Mouse (Mus musculus): Measurements from ENCODE around the gene Arl14.

The Arl14 gene

DNA sequence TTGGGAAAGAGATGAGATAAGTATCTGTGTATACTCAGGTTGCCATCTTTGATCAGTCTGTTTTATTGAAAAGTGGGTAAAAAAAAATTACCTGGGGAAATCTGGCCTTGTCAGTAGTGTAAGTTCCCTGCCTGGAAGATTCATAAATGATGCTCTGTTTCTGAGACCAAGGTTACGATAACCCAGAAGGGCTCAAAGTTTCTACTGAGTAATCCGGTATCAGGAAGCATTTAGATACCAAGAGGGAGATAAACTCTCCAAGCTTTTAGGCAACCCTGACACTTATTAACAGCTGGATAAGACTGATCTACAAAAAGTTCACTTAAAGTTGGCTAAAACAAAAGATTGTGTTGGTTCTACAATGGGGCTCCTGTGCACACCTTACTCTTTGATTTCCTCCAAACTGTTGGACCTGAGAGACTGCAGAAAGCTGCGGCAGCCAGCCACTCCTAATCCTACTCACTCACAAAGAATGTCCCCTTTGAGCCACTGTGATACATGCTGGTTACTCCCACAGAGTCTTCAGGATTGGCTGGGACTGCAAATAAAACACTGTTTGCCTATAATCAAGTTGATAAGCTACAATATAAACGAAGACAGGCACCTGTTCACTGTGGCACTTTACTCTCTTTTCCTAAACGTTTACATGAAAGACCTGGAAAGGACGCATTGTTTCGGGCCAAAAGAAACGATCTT is at the start of gene Arl14:
Gene Arl14 (plus strand): TSS at position 614 of the 696 bp plus-strand sequence.
- no peak for DNase-seq (ENCODE audit: low read depth)

DNA sequence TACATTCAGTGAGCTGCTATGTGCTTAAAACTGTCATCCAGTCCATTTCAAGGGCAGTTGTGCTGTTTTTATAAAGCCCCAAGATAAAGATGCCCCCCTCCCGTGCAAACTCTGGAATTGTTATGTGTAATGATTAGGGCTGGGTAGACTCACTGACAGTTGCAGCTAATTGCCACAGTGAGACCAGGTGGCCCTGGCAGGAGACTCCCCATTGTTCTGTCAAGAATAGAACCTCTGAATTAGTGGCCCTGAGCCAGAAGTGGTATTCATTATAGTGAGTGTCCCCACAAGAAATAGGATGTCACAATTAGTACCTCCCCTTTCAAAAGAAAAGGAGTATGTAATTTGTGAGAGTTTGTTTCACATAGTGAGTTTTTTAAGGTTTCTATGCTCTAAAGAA is 47.0 kb upstream of the Arl14 start:
- no peak for DNase-seq (ENCODE audit: low read depth)

DNA sequence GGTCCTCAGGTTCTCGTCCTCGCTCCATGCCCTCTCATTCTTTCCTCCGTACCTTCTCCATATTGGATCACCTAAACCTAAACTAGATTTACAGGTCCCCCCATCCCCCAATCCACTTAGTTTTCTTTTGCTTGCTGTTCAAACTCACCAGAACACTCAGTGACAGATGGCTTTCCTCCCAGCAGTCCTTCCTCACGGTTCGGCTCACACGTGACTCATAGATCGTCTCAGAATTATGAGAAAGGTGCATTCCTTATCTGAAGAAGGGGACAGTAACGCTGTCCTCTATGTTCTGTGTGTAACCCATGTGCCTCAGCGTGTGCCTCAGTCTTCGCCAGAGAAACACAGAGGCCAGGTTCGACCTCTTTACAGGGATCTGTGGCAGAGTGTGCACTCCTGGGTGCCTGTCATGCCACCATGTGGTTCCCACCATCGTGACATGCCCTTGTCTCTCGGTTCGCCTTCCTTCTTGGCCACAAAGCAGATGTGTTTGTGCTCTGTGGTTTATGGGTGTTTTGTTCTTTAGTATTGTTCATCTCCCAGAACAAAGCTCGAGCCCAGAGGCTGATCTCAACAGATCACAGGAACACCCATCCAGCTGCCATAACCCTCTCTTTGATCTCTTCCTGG is 44.9 kb upstream of the Arl14 start:
- DNase-seq (ENCODE audit: low read depth), result no peak

DNA sequence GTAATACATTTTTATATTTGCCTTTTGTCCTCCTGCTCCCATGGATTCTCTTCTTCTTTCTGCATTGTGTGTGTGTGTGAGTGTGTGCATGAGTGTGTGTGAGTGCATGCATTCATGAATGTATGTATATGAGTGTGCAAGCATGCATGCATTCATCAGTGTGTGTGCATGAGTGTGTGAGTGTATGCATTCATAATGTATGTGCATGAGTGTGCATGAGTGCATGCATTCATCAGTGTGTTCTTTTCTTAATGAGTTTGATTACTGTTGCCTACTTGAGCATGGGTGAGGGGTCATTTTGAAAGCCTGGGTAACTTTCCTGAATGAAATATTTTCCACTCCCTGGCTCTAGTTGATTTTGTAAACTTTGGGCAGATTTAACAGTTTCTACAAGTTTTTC is 44.3 kb upstream of the Arl14 start:
- DNase-seq (ENCODE audit: low read depth), result no peak

DNA sequence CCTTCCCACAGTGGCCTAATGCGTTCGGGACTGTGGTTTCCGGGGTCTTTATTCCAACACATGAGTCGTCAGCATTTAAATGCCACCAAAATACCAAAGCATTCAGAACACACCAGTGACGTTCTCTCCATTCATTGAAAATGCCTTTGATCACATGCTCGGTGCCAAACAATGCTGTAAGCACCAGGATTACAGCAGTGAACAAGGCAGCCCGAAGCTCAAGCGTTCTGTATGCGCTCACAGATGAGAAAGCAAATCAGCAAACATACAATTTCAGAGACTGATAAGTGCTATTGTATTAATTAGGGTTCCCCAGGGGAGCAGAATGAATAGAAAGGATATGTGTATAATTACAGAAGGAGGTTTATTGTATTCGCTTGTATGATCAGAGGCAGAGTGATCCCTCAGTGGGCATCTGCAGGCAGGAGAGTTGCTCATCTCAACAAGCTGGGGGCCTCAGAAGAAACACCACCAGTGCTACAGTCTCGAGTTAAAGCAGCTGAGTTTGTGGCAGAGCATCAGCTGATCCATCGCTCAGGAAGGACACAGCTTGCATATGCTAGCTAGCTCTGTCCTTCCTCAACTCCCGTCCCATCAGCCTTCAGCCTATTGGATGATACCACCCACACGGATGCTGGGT is 43.7 kb upstream of the Arl14 start:
- DNase-seq (ENCODE audit: low read depth), result no peak

DNA sequence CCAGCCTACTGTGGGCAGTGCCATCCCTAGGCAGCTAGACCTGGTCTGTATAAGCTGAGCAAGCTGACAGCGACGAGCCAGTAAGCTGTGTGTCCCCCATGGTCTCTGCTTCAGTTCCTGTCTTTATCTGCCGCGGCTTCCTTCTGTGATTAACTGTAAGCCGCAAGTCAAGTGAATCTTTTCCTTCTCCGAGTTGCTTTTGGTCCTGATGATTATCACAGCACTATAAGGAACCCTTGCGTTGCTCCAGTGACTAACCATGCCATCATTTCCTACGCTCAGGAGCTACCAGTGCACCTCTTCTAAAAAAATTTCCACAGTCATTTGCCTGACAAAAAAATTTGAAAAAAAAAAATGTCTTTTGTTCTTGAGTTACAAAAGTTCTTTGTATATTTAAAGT is 40.7 kb upstream of the Arl14 start:
- no peak for DNase-seq (ENCODE audit: low read depth)

DNA sequence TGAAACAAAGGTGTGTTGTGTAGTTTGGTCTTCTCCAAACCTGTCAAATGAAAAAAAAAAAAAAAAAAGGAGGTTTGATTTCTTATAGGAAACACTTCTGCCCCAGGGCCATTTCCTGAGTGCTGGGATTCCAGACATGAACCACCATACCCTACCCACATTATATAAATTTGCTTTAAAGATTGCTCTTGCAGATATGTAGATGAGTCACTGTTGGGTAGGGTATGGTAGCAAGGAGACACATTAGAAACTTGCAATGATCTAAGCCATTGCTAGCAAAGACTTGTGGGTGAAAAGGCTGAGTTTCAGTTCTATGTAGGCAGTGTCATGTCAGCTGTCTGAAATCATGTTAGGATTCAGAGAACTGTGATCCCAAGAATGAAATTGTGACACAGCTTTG is 40.0 kb upstream of the Arl14 start:
- DNase-seq (ENCODE audit: low read depth), result no peak

DNA sequence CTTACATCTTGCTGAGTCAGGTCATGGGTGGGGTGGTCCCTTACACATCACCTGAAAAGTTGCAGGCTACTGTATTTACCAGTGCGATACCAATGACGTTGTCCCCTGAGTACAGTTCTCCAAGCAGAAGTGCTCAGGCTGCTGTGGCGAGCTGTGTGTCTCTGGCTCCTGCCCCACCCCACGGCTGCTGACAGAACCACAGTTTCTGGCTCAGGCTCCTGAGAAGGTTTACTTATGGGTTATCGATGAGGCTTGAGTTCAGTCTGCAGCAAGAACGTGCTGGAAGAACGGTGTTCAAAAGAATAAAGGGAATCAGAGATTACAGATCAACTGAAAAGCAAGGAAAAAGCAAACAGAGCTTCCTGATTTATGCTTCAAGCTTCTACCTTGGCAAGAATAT is 37.0 kb upstream of the Arl14 start:
- no peak for DNase-seq (ENCODE audit: low read depth)

DNA sequence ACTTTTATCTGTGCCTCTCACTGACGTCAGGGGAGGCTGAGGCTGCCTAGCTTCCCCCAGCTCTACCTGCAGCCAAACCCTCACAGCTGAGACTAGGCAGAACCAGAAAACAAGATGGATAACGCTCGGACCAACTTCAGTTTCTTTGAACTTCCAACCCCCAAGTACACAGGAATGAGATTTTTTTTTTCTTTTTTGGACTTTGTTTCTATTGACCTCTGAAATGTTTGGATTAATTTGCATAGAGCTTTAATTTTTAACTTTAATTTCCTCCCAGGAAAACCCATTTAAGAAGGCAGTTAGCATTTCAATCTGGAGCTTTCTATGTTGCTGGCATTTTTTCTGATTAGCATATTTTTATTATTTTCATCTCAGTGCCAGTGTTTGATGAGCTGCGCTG is 36.2 kb upstream of the Arl14 start:
- no peak for DNase-seq (ENCODE audit: low read depth)

DNA sequence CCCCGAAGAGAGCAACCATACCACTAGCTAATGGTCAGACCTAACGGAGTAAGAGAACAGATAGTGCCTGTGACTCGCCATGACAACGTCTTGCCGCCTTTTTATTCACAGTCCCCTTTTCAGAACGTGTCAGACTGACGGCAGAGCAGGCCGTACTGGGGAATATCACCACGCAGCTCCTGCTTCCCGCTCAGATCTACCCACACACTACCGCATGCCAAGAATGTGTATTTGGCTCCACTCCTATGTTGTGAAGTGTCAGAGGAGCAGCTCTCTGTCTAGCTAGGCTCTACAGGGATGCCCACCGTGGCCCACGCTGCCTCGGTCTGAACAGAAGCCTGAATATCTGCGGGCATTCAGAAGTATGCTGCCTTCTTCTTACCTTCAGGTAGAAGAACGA is 35.6 kb upstream of the Arl14 start:
- DNase-seq (ENCODE audit: low read depth), result no peak

DNA sequence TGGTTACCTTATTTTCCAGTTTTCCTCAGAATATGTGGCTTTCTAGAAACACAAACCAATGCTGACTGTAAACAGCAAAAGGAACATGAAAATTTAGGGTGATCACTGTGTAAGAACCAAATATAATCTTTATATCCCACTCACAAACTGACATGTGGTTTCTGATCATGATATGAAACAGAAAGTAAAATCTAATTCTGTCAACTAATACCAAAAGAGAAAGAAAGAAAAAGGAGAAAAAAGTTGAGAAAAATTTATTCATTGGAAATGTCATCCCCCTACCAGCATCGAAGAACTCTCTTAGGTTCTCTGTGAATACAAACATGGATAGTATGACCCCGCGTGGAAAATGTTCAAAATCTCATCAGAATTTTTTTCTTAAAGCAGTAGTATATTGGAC is 29.2 kb upstream of the Arl14 start:
- no peak for DNase-seq (ENCODE audit: low read depth)

DNA sequence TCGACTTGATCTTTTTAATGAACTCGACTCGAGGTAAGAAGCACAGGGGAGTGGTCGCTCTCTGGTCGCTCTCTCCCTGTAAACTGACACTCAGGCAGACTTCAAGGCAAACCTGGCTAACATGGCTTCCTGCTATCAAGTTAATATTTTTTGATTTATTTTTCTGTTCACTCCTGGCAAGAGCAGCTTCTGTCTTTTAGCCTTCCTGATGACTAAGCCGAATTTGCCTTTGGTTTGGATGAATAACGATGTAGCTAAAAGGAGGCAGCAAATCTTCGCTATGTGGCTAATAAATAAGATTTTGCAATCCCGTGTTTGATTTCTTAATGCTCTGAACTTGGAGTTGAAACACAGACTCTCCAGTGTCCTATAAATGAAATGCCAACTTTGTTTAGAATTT is 27.7 kb upstream of the Arl14 start:
- DNase-seq (ENCODE audit: low read depth), result no peak

DNA sequence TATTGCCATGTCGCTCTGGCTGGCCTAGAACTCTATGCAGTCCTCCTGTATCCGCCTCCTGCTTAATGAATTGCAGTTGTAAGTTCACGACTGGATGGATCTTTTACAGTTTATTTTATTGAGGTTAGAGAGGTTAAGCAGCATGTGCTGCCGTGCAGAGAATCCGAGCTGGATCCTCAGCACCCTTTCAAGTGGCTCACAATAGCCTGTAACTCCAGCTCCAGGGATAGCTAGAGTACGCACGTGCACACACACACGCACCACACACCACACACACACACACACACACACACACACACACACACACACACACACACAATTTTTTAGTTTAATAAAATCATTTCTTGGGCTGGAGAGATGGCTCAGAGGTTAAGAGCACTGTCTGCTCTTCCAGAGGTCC is 27.0 kb upstream of the Arl14 start:
- no peak for DNase-seq (ENCODE audit: low read depth)

DNA sequence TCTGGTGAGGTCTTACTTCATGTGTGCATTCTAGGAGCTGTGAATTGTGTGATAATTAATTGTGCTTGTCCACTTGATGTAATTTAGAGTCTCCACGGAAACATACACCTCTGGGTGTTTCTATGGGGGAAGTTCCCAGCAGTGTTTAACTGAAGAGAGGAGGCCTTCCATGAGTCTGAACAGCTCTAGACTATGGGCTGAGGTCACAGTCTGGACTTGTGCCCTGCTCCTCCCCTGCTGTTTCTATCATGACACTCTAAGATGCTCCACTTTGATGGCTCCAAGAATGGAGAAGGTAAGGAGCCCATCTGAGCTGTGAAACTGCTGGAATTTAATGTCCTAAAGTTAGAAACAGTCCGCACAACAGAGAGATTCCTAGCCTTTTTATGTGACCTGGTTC is 24.1 kb upstream of the Arl14 start:
- DNase-seq (ENCODE audit: low read depth), result no peak

DNA sequence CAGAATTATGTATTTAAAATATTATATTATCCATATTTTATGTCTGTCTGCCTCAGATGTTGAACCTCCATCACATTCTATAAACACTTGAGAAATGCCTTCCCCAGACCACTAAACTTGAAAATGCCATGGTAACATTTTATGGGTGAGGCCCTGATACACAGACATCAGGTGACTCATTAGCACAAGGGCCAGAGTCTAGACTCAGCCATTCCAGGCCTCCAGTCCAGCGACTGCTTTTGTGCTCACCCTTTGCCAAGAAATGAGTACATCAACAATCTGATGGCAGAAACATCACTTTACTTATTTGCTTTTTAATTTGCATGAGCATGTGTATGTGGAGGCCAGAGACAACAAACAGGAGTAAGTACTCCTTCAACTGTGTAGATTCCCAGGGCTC is 22.0 kb upstream of the Arl14 start:
- no peak for DNase-seq (ENCODE audit: low read depth)

DNA sequence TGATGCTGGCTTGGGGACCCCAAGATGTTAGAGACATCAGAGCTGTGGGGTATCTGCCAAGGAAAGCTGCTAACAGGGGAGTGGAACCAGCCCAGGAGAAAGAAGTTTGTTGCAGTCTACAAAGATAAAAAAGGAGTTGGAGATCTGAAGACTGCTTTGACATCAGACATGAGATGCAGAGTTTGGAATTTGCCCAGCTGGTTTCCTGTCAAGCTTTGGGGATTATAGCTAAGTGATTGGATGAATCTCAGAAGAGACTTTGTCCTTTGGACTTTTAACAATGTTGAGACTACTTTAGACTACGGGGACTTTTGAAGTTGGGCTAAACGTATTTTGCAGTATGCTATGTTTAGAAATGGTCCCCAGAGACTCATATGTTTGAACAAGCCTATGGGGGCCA is 21.0 kb upstream of the Arl14 start:
- DNase-seq (ENCODE audit: low read depth), result no peak

DNA sequence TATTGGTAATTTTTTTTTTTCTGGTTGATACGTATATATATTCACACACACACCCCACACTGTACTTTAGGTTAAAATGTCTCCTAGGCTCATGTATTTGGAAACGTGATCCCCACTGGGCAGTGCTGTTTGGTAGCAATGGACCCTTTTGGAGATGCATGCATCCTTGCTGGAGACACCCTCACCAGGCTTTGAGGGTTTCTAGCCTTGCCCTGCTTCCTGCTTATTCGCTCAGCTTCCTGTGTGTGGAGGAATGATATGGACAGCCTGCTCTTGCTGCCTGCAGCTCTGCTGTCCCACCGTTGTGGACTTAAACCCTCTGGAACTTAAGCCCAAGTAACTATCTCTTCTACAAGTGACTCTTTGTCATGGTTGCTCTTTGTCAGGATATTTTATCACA is 19.3 kb upstream of the Arl14 start:
- no peak for DNase-seq (ENCODE audit: low read depth)

DNA sequence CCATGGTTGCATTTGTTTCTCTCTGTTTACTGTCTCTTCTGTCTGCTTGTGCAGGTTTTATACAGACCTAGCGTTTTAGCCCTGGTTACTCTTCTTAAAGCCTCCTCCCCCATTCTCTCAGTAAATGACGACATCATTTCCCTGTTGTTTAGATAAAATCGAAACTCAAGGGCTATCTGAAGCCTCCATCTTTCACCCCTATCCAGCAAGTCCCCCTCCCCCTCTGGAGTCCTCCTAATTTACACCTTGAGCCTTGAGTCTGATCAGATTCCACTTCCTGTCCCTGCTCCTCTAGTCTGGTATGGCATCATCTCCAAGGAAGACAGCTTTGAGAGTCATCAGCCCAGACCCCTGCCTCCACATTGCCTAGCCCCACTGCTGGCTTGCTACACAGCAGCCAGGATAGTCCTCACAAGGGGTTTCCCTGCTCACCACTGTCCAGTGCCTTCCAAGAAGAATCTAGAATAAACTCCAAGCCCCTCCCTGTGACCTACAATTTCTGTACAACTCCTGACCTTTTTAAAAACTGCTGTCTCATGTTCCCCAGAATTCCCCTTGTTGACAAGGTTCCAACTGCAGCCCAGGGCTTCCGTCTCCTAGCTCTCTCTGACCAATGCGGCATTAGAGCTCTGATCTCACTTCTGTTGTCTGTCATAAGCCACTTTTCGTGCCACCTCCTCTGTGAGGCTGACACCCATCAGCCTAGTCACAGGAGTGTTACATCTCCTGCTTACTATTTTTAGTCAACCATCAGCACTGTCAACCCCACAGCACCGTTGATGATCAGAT is 16.8 kb upstream of the Arl14 start:
- DNase-seq (ENCODE audit: low read depth), result peak; percentile 42

DNA sequence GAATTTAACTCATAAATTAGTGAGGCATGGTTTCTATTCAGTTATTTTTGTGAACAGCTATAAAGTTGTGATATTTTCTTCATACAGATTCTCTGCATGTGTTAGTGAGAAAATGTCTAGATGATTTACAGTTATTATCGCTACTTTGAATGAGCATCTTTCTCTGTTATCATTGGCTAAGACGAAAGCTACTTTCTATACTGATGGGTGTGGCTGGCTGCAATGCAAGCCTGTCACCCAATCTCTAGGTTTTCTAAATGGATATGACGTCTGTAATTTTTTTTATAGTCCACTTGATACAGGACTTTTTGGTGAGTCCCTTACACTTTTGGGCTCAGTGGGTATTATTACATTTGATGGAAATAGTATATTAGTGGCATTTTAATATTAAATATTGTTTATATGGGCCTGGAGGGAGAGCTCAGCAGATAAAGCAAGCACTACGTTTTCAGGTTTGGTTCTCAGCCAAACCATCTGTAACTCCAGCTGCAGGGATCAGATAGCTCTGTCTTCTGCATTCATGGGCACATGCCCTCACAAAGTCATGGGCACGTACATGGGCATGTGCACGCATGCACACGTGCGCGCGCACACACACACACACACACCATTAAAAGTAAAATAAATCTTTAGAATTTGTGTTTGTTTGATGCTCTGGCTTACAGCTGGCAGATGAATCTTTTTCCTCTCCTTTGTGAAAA is 15.9 kb upstream of the Arl14 start:
- no peak for DNase-seq (ENCODE audit: low read depth)

DNA sequence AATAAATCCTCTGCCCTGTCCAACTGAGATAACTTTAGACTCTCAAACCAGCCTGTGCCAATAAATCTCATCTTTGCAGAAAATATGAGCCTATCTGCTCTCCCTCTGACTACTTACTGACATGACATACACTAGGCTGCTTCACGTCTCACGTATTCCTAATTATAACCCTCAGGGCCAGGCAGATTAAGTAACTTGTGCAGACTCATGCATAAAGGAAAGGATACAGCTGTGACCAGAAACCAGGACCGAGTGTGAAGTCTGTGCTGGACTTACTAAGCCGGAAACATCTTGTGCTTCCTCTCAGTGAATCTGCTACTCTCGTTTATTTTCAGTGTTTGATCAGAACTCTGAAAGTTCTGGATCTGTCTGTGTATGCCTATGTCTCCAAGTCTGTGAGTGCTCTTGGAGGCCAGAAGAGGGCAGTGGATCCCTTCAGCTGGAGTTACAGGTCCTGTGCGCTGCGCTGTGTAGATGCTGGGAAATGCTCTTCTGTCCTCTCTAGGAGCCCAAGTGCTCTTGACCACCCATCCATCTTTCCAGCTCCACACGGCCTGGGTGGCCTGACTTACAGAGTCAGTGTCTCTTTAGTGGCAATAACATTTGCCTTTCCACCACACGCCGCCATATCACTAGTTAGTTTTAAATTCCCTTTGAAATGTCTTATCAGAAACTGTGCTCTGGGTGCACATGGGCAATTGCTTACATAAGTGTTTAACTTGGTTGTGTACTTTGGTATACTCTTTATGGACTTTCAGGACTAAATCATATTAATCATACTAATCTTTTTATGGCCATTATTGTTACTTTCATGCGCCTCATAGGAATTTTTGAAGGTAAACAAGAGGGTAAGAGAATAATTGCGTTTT is 13.5 kb upstream of the Arl14 start:
- DNase-seq (ENCODE audit: low read depth), result peak; percentile 42

DNA sequence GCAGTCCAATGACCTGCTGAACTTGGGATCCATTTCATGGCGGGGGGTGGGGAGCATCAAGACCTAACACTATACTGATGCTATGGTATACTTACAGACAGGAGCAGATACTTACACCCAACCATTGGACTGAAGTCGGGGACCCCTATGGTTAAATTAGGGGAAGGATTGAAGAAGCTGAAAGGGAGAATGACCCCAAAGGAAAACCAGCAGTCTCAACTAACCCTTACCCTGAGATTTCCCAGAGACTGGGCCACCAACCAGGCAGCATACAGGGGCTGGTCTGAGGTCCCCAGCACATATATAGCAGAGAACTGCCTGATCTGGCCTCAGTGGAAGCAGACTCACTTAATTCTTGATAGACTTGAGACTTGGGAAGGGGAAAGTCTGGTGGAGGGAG is 10.0 kb upstream of the Arl14 start:
- DNase-seq (ENCODE audit: low read depth), result no peak

Data from c-Kit-positive CD71-negative TER-119-negative erythroid progenitor cells, embryonic 14.5 days (primary cell).